Mouse (Mus musculus) thymus, adult 2 months (tissue): ENCODE data around the gene Sec14l1.

Experiments
- CTCF ChIP-seq: fragments of 200-500 bp; IDR thresholded peaks from 2 replicates; pipeline ENCODE4 v1.5.1; 2012; ENCODE audit warnings: mild to moderate bottlenecking, control low read depth, low read length, moderate library complexity, borderline replicate concordance; ENCODE audit not compliant: control insufficient read depth, poor library complexity, insufficient read depth; ENCODE audit errors: extremely low read depth
- POLR2A ChIP-seq: fragments of 200-500 bp; IDR thresholded peaks from 2 replicates; pipeline ENCODE4 v1.6.1; 2012; ENCODE audit warnings: mild to moderate bottlenecking, low read length, control low read depth, moderate library complexity; ENCODE audit not compliant: control insufficient read depth, poor library complexity, insufficient read depth; ENCODE audit errors: extremely low read depth

DNA sequence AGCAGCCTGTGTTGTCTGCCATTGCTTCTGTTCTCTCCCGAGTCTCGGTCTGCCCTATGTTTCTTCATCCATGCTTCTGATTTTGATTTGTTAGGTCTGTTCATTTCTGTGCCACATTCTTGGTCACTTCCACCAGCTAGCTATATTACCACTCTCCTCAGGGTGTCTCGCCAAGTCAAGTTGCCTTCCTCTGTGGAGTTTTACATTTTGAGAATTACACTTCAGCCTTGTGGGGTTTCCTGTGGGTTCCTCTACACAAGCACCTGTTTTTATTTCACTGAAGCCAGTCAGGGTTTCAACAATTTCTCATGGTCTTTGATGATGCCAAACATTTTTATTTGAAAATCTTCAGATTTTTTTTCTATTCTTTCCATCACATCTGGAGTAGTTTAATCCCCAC lies 67.8 kb downstream of the Sec14l1 start:
- TF ChIP-seq CTCF (no peak), POLR2A (no peak)
